Mouse (Mus musculus): ENCODE results near the gene Syn3.
"Not testable (repeated sequence)": the region's sequence is repeated elsewhere in the genome, so short reads cannot be mapped to it uniquely, and the experiment has no call there.

Syn3 gene

GRCm38 (mm10) chr10:86498673-86499391 lies at the start of gene Syn3:
Syn3 (minus strand) TSS chr10:86498896.
- peak; percentile 26 for DNase-seq (ENCODE audit: low read depth)

DNA sequence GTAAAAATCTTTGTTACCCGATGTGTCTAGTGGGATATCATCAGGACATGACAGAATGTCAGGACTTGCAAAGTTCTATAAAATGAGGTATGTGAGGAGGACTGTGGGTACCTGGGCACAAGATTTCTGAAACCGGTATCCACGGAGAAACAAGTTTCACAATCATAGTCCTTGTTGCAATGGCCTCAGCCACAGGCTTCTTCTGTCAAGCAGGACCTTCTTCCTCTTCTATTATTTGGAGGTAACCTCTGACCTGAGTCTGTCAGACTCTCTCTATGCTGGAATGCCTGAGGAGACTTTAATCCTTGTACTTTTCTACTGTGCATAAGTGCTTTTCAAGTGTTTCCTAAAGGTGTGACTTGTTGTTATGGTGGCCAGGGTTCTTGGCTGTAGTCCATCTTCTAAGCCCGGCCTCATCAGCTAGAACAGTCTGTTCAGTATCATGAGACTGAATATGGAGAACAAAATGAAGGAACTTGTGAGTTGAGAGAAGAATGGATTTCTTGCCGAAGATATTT lies 27.7 kb upstream of the Syn3 start:
- DNase-seq (ENCODE audit: low read depth), result not testable (repeated sequence)

GRCm38 (mm10) chr10:86513801-86514200 lies 15.1 kb upstream of the Syn3 start:
- DNase-seq (ENCODE audit: low read depth), result no peak

DNA sequence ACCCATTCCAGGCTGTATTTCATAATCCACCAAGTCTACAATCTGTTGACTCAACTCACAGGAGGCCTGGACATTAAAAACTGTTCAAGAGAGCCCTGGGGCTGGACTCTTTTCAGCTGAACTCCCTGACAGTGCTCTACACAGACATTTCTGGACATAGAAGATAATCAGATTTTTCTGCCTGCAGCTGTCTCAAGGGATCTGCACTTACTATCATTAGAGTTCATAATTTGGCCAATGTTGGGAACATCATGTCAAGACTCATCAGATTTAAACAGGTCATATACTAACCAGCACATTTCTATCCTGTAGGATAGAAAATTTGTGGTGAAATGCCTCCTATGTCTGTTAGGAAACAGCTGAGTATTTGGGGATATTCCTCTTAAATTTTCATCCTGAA lies 12.2 kb upstream of the Syn3 start:
- no peak for DNase-seq (ENCODE audit: low read depth)

DNA sequence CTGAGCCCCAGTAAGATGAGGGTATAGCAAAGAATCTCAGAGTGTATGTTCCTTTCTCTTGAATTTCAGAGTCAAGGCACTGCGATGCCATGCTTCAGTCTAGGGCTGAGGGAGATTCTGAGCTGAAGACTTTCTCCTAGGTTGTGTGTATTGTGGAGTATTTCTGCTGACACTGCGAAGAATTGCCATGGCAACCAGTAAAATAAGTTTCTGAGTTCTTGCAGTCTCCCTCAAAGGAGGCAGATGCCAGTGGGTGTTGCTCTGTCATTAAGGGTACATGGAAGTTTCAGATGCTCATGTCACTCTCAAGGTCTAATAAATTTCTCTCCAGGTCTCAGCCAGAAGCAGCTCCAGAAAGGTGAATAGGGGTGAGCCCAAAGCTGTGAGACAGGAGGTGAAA lies 3.4 kb upstream of the Syn3 start:
- DNase-seq (ENCODE audit: low read depth), result no peak

- no peak for DNase-seq (ENCODE audit: low read depth)
These were observed 534 bp downstream of the Syn3 start for GRCm38 (mm10) chr10:86498051-86498672.

GRCm38 (mm10) chr10:86495851-86496250 lies 2.8 kb downstream of the Syn3 start:
- DNase-seq (ENCODE audit: low read depth), result no peak

DNA sequence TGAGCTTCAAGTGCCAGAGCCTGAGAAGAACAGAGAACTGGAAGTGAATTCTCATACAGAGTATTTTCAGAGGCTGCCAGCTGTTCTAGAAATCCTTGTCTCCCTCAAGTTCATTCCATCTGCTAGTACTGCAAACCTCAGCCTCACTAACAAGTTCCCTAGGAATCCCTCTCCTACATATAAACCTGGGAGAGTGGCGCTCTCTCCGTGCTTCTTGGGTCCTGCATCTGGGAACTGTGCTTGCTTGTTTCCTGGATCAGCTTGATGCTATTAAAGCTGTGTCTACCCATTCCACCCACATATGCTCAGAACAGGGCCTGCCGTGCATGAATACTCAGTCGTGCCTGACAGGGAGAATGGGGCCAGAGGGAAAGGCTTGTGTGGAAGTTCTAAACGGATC lies 5.6 kb downstream of the Syn3 start:
- DNase-seq (ENCODE audit: low read depth), result no peak

- no peak for DNase-seq (ENCODE audit: low read depth)
These were observed 6.4 kb downstream of the Syn3 start for GRCm38 (mm10) chr10:86492089-86492907.

GRCm38 (mm10) chr10:86491316-86492088 lies 7.2 kb downstream of the Syn3 start:
- no peak for DNase-seq (ENCODE audit: low read depth)

- no peak for DNase-seq (ENCODE audit: low read depth)
These were observed 10.2 kb downstream of the Syn3 start for GRCm38 (mm10) chr10:86488544-86488943.

- DNase-seq (ENCODE audit: low read depth), result no peak
These were observed 12.7 kb downstream of the Syn3 start for GRCm38 (mm10) chr10:86485971-86486370.

DNA sequence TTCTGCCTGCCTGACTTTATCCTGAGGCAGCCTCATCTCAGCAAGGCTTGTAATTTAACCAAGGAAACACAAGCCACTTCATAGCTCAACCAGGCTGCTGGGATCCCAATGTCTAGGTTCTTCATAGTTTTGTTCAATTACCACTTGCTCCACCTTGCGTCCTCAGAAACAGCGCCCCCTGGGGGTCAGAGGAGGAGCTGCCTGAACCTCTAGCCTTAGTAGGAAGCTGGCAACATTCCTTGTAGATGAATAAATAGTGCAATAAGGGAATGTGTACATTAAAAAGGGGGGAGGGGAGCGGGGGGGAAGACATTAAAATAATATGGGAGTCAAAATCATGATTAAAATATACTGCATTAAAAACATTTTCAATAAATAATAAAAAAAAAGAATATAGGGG lies 14.7 kb downstream of the Syn3 start:
- peak; percentile 26 for DNase-seq (ENCODE audit: low read depth)

- DNase-seq (ENCODE audit: low read depth), result no peak
These were observed 16.2 kb downstream of the Syn3 start for GRCm38 (mm10) chr10:86482496-86482895.

DNA sequence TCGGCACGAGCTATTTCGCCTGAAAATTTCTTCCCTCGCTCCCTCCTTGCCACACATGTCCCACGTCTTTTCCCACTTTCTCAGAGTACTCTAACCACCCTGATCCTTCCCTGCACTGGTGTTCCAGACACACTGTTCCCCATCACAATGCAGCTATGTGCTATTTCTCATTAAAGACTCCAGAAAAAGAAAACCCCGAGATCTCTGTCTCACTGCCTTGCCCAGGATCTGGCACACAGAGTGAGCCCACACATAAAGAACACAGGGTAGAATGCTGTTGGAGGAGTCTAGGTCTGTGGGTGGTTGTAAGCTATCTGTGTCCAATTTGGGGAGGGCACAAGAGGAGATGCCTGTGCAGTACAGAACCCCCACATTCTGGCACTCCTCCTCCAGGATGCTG lies 18.0 kb downstream of the Syn3 start:
- DNase-seq (ENCODE audit: low read depth), result no peak

DNA sequence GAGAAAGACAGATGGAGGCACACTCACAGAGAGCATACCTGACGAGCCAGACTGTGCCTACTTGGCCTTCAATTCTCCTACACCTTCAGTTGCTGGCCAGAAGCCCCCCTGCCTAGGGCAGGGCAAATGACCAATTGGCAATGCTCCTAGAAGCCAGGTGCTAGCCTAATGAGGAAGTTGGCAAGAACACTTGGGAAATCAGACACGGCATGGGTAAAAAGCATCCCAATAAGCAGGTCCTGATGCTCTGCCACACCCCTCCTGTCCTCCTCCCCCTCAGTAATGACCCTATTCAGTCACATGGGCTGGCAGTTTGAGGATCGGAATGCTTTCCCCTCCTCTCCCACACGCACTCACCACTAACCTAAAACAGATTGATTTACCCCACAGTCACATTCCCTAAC lies 19.0 kb downstream of the Syn3 start:
- no peak for DNase-seq (ENCODE audit: low read depth)

GRCm38 (mm10) chr10:86476720-86477119 lies 22.0 kb downstream of the Syn3 start:
- no peak for DNase-seq (ENCODE audit: low read depth)

GRCm38 (mm10) chr10:86475270-86475669 lies 23.4 kb downstream of the Syn3 start:
- no peak for DNase-seq (ENCODE audit: low read depth)

DNA sequence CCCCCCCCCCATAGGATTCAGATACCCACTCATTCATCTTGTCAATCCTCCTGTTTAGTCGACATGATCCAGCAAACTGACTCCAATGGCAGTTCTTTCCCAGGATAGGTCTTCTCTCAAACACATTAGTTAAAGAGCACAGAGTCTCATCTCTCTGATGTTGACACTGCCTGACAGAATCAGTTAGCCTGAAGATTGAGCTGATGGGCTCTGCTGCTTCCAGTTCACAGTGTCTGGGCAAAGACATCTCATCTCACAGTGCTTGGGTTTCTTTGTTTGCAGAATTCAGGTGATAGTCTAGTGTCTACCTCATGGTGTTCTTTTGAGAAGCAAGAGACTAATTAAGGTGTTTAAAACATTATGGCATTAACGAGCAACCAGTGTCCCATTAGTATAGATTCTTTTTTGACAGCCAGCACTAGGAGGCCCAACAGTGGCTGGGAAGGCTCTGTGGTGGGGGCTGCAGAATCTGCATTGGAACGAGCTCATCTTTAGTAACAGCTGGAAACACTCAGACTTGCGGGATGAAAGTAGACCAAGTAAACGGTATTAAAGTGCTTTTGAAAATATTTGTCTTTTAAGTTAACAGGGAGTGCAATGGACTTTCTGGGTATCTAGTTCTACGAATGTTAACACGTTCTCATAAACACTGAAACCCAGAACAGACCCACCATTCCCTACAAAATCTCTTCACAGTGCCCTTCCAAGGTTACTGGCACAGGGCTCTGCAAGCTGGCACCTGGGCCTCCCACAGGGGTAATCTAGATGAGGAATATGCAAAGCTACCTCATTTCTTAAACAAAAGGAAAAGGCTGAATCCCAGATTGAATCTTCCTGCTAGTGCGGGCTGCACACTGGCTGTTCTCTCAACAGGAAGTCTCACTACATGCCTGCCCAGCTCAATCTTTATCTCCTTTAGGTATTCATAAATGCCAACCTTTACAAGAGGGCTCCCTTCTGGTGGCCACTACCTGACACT lies 24.2 kb downstream of the Syn3 start:
- no peak for DNase-seq (ENCODE audit: low read depth)

- DNase-seq (ENCODE audit: low read depth), result peak; percentile 65
These were observed 25.0 kb downstream of the Syn3 start for GRCm38 (mm10) chr10:86473637-86474154.

Measured in naive thymus-derived CD4-positive, alpha-beta T cell, adult 2 months (primary cell).